Mouse (Mus musculus): Measurements from ENCODE around the gene Ucp1. TPM values are rescaled to one million over a fixed set of nuclear protein-coding genes. Genes with fewer than 3 reads are reported as not detected.
A peak's percentile ranks its signal among the peaks of the same experiment; 100 is the strongest.
"Not testable (repeated sequence)": the region's sequence is repeated elsewhere in the genome, so short reads cannot be mapped to it uniquely, and the experiment has no call there.

Gene Ucp1
- total RNA-seq (2021), result 100 to 1,000 TPM in 1 of 2 experiments, 1 to 10 TPM in 1; 1.1 to 108 TPM
- long read RNA-seq, experiment 1, result 0 reads
- long read RNA-seq, experiment 2, transcript Ucp1-201 (6 exons, 1,636 nt), result major isoform, 19 of 23 reads
- long read RNA-seq, experiment 2, partial matches to known transcripts, result 3 of 23 reads
- long read RNA-seq, experiment 2, other reads (novel, unspliced or antisense), result 1 of 23 reads

GRCm38 (mm10) chr8:83290176-83290575 lies at the start of gene Ucp1:
Gene Ucp1 (plus strand): TSS chr8:83290352.
- no peak for DNase-seq

- peak; percentile 9 to 52 for DNase-seq
These were observed 46.0 kb upstream of the Ucp1 start for GRCm38 (mm10) chr8:83244151-83244550.

- DNase-seq, result no peak
These were observed 39.3 kb upstream of the Ucp1 start for GRCm38 (mm10) chr8:83250858-83251257.

GRCm38 (mm10) chr8:83251362-83252246 lies 38.5 kb upstream of the Ucp1 start:
- no peak for DNase-seq

GRCm38 (mm10) chr8:83252791-83253190 lies 37.4 kb upstream of the Ucp1 start:
- DNase-seq, result no peak

GRCm38 (mm10) chr8:83257631-83258030 lies 32.5 kb upstream of the Ucp1 start:
- DNase-seq, result no peak

- DNase-seq, result peak; percentile 48 to 71
These were observed 29.5 kb upstream of the Ucp1 start for GRCm38 (mm10) chr8:83260418-83261215.

GRCm38 (mm10) chr8:83271172-83271571 lies 19.0 kb upstream of the Ucp1 start:
- no peak for DNase-seq

- no peak for DNase-seq
These were observed 17.7 kb upstream of the Ucp1 start for GRCm38 (mm10) chr8:83272464-83272863.

GRCm38 (mm10) chr8:83274470-83274869 lies 15.7 kb upstream of the Ucp1 start:
- DNase-seq, result no peak

GRCm38 (mm10) chr8:83278431-83278830 lies 11.7 kb upstream of the Ucp1 start:
- peak; percentile 36 to 68 for DNase-seq

GRCm38 (mm10) chr8:83285391-83285790 lies 4.8 kb upstream of the Ucp1 start:
- no peak for DNase-seq

GRCm38 (mm10) chr8:83297375-83297774 lies 7.2 kb downstream of the Ucp1 start:
- DNase-seq, result no peak

- DNase-seq, result no peak
These were observed 10.0 kb downstream of the Ucp1 start for GRCm38 (mm10) chr8:83300135-83300534.

GRCm38 (mm10) chr8:83304946-83305345 lies 14.8 kb downstream of the Ucp1 start:
- no peak for DNase-seq

- DNase-seq, result no peak
These were observed 19.7 kb downstream of the Ucp1 start for GRCm38 (mm10) chr8:83309836-83310235.

- not testable (repeated sequence) for DNase-seq
These were observed 24.9 kb downstream of the Ucp1 start for GRCm38 (mm10) chr8:83315084-83315483.

GRCm38 (mm10) chr8:83315691-83316090 lies 25.5 kb downstream of the Ucp1 start:
- DNase-seq, result no peak

- no peak for DNase-seq
These were observed 30.4 kb downstream of the Ucp1 start for GRCm38 (mm10) chr8:83320543-83320942.

- DNase-seq, result no peak
These were observed 32.2 kb downstream of the Ucp1 start for GRCm38 (mm10) chr8:83322374-83322773.

- no peak for DNase-seq
These were observed 32.9 kb downstream of the Ucp1 start for GRCm38 (mm10) chr8:83323056-83323455.

- no peak for DNase-seq
These were observed 37.7 kb downstream of the Ucp1 start for GRCm38 (mm10) chr8:83327889-83328288.

- peak; percentile 16 to 50 for DNase-seq
These were observed 41.4 kb downstream of the Ucp1 start for GRCm38 (mm10) chr8:83331567-83331898.
